Mouse (Mus musculus) kidney, adult 8-10 months (tissue): ENCODE data around the gene Cdk8.

Experiments
- DNase-seq, 2 experiments: peaks; one replicate each; pipeline ENCODE4 v3.0.0; 2022

The Cdk8 gene

GRCm38 (mm10) chr5:146330031-146330764 is 99.2 kb downstream of the Cdk8 start:
- peak in 1 of 2 experiments; percentile 50 for DNase-seq

DNA sequence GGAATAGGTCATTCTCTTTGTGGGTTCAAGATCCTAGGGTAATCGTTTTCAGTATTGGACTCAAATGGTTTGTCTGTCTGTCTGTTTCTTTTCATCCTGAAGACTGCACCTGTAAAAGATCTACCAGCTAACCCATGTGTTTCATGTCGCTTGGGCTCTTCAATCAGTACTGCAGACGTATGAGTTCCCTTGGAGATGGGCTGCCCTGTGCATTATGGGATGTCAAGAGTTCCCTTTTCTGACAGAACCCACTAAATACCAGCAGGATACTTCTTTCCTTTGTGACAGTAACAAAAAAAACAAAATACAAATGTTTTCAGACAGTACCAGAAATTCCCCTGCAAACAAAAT is 99.7 kb downstream of the Cdk8 start:
- no peak for DNase-seq

GRCm38 (mm10) chr5:146331131-146331530 is 100.1 kb downstream of the Cdk8 start:
- no peak for DNase-seq

- no peak for DNase-seq
Measured at GRCm38 (mm10) chr5:146332541-146332940, 101.5 kb downstream of the Cdk8 start.

GRCm38 (mm10) chr5:146334410-146334809 is 103.4 kb downstream of the Cdk8 start:
- DNase-seq, result no peak

GRCm38 (mm10) chr5:146338064-146338463 is 107.0 kb downstream of the Cdk8 start:
- DNase-seq, result no peak

- DNase-seq, result no peak
Measured at GRCm38 (mm10) chr5:146340037-146340436, 109.0 kb downstream of the Cdk8 start.

DNA sequence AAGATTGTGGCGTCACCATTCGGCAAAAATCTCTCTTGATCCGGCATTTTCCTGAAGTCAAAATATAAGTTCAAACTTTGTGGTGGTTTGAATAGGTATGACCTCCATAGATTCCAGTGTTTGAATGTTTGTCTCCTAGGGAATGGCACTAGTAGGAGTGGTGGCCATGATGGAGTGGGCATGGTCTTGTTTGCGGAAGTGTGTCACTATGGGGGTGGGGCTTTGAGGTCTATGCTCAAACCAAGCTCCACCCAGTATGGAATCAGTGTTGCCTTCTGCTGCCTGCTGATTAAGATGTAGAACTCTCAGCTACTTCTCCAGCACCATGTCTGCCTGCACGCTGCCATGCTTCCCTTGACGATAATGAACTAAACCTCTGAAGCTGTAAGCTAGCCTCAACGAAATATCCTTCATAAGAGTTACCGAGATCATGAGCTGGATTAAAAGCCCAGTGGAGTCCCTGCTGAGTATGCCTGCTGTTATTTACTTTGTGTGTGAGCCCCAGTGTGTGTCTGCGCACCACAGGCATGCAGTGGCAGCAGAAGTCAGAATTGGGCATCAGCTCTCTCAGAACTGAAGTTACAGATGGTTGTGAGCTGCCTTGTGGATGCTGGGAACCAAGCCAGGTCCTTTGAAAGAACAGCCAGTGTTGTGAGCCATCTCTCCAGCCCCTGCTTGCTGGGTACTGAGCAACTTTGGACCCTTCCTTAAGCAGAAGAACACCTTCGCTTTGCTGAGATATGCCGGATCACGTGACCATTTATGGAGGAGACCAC is 114.1 kb downstream of the Cdk8 start:
- DNase-seq, result no peak

- no peak for DNase-seq
Measured at GRCm38 (mm10) chr5:146347081-146347480, 116.1 kb downstream of the Cdk8 start.

DNA sequence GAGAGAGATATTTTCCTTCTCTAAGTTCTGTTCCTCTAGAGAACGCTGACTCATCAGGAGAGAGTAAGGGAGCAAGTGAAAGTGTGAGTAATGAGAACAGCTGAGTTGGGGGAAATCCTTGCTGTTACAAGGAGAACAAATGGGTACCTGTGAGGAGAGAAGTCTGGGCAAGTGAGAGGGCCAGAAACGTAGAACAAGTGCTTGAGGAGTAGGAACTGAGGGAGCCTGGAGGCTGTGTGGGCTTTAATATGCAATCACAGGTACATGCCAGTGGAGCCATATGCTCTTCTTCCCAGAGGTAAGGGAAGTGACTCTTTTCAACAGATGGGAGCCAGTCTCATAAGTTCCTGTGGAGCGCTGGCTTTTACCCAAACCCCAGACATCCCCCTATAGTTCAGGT is 118.2 kb downstream of the Cdk8 start:
- DNase-seq, result no peak

DNA sequence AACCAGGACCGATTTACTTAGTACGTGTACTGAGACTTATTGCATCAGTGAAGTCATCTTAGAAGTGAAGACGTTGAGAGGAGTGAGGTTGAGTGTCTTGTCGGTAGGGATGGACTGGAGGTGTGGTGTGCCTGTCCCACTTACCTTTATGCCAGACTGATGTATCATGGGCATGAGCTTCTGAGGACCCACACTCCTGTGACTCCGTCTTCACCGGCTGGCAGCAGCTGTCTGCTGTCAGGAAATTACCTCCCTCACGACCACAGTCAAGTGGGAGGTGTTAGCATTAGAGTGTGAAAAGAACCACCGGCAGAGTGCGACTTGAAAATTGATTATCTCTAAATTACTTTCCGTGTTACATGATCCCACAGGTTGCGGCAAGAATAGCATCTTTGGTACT is 119.8 kb downstream of the Cdk8 start:
- DNase-seq, result no peak

- no peak for DNase-seq
Measured at GRCm38 (mm10) chr5:146352006-146352405, 121.0 kb downstream of the Cdk8 start.
